Mouse (Mus musculus): ENCODE results near the gene Wnt9b. TPM values are rescaled to one million over a fixed set of nuclear protein-coding genes. Genes with fewer than 3 reads are reported as not detected.
A peak's percentile ranks its signal among the peaks of the same experiment; 100 is the strongest.

Wnt9b gene
- polyA plus RNA-seq, 1 experiment from 2014 or later, result not detected

DNA sequence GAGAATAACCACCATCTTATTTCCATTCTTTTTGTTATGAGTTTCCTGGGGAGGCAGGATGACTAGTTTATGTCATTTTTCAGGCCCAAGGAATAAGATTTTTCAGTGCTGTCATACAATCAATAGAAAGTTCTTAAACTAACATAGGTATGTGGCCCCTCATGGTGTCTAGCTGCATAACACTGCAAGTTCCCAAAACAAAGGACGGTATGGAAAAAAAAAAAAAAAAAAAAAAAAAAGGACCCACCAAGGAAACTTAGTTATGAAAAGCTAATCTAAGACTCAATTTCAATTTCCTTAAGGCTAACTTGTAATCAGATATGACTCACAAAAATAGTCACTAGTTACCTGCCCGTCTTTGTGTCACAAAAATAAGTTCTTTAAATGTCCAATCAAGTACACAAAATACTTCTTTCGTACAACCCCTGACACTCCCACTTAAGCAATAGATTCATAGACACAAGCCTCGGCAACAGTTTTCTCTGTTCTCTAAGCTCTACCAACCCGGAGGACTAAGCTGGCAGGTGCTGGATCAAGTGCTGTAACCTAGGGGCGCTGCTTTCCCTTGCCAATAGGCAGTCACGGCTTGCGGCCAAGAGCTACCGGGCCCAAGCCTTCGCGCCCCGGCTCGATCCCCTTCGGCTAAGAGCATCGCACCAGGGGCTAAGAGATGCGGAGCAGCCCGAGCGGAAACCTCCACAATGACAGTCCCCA lies 52.6 kb downstream of the Wnt9b start:
- 1% methylated on average over 18 of the region's 18 CpGs for WGBS
- Histone ChIP-seq H3K36me3 (no peaks in the 10 kb centered on the region), H3K27me3 (no peaks in the 10 kb centered on the region), H3K4me3 (peak overlapping the region; percentile 93), H3K27ac (replicated peaks) (peak overlapping the region; percentile 98), H3K9ac (peak overlapping the region; percentile 92), H3K9me3 (no peaks in the 10 kb centered on the region), H3K4me2 (peak overlapping the region; percentile 68), H3K4me1 (replicated peaks) (peaks cover 23% of the 10 kb centered on the region)
- no peak; the same call in 1 of the 2 replicates for ATAC-seq (ENCODE audit: low read depth)

DNA sequence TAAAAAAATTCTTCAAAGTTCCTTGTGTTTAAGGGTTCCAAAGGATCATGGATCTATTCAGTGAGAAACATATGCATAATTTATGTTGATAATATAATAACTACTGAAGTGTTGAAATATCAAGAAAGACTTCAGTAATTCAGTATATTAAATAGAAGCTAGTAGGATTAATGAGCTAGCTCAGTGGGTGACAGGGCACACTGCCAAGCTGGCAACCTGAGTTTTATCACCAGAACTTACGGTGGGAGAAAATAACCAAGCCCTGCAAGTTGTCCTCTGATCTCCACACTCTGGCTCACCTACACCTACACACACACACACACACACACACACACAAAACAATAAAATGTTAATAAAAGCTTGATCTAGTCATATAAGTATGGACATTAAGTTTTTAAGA lies 56.4 kb downstream of the Wnt9b start:
- no peak overlapping the region for H3K4me2 ChIP-seq
- no peaks in the 10 kb centered on the region for H3K27me3 ChIP-seq
- H3K9ac ChIP-seq, result no peak overlapping the region
- no peaks in the 10 kb centered on the region for H3K9me3 ChIP-seq
- no peak for ATAC-seq (ENCODE audit: low read depth)
- no peak overlapping the region for H3K4me3 ChIP-seq
- peaks cover 5% of the 10 kb centered on the region; the same call in 1 of the 2 replicates for H3K36me3 ChIP-seq
- H3K27ac ChIP-seq (replicated peaks), result no peak overlapping the region
- 58% methylated on average over 1 of the region's 1 CpGs for WGBS
- peaks cover 35% of the 10 kb centered on the region for H3K4me1 ChIP-seq (replicated peaks)

DNA sequence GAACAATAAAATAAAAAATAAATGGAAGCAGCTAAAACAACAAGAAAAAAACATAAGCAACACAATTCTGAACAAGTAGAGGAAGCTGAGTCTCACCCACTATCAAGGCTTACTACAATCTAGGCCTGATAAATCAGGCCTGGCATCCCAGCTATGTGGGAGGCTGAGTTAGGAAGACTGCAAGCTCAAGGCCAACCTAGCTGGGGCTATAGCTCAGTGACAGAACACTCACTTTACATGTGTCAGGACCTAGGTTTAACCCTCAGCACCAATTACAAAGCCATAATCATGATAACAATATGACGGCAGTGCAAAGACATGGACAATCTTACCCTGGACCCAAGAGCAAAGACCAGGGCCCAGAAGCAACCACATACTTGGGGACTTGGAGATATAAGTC lies 58.6 kb downstream of the Wnt9b start:
- Histone ChIP-seq H3K27me3 (no peaks in the 10 kb centered on the region), H3K4me2 (no peak overlapping the region), H3K9me3 (no peaks in the 10 kb centered on the region), H3K27ac (replicated peaks) (no peak overlapping the region), H3K36me3 (peaks cover 23% of the 10 kb centered on the region), H3K4me3 (no peak overlapping the region), H3K4me1 (replicated peaks) (peaks cover 26% of the 10 kb centered on the region), H3K9ac (no peak overlapping the region)
- WGBS, result 94% methylated on average over 1 of the region's 1 CpGs
- ATAC-seq (ENCODE audit: low read depth), result no peak

DNA sequence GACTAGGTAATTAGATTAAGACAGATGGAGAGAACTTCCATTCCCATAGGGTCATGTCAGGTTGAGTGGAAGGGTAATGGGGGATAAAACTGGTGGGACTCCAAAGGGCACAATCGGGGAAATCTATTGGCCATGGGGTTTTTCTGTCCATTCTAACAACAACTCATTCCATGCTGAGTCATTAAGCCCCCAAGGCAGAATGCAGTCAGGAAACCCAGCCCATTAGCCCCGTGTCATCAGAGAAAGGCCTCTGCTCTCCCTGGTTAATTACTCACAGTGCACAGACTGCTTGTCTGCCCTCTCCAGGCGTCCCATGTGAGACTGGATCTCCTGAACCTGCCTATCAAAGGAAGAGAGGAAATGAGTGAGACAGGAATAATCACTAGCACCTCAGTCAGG lies 60.6 kb downstream of the Wnt9b start:
- Histone ChIP-seq H3K4me2 (no peak overlapping the region), H3K4me1 (replicated peaks) (peaks cover 18% of the 10 kb centered on the region; the same call in 1 of the 2 replicates), H3K27ac (replicated peaks) (no peak overlapping the region), H3K27me3 (no peaks in the 10 kb centered on the region), H3K4me3 (no peak overlapping the region), H3K9ac (no peak overlapping the region), H3K9me3 (no peaks in the 10 kb centered on the region), H3K36me3 (peaks cover 43% of the 10 kb centered on the region)
- 15% methylated on average over 3 of the region's 3 CpGs for WGBS
- no peak for ATAC-seq (ENCODE audit: low read depth)

DNA sequence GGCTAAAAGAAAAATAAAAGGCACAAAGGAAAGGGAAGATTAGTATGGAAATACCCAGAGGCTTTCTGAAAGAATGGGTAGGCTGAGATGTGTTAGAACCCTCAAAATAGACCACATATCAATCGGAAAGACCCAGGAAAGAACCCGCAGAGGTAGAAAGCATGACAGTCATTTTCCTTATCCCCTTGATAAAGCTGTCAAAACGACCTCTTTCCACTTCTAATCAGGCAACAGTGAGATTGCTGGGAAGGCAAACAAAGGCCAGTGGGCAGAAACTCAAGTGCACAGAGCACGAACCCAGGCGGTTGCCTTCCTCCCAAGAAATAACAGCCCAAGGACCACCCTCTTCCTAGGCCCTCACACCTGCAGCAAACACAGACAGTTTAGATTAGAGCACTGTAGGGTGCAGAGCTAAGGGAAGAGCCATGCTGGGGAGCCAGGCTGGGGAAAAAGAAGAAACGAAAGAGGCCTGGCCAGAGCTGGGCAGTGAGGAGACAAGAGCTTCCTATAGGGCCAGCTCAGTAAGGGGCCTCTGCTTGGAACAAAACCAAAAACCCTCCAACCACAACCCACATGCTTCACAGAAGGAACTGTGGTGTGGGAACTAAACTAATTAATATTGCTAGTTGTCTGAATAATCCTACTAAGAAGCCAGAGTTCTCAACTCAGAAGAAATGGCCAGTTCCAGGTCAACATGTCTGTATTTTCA lies 61.2 kb downstream of the Wnt9b start:
- peaks cover 49% of the 10 kb centered on the region for H3K36me3 ChIP-seq
- no peak overlapping the region for H3K4me3 ChIP-seq
- H3K4me2 ChIP-seq, result no peak overlapping the region
- WGBS, result 73% methylated on average over 6 of the region's 6 CpGs
- no peak overlapping the region for H3K9ac ChIP-seq
- no peaks in the 10 kb centered on the region for H3K27me3 ChIP-seq
- H3K9me3 ChIP-seq, result no peaks in the 10 kb centered on the region
- no peak overlapping the region for H3K27ac ChIP-seq (replicated peaks)
- H3K4me1 ChIP-seq (replicated peaks), result peaks cover 18% of the 10 kb centered on the region; the same call in 1 of the 2 replicates
- no peak for ATAC-seq (ENCODE audit: low read depth)

DNA sequence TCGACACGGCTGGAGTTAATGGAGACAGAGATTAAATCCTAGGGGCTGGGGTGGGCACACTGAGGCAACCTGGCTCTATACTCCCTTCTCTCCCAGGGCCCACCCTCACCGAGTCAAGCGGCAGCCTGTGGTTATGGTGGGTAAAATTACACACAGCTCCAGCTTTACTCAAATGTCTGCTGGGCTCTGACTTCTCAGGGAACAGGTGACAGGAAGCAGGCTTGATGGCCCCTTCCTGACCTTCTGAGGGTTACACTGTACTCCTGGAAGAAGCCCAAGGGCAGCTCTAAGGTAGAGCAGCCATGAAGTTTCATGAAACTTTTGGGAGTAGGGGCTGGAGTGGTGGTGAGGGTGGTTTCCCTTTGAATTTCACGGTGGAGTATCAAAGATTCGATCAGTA lies 62.9 kb downstream of the Wnt9b start:
- Histone ChIP-seq H3K27me3 (no peaks in the 10 kb centered on the region), H3K27ac (replicated peaks) (no peak overlapping the region), H3K4me2 (no peak overlapping the region), H3K9me3 (no peaks in the 10 kb centered on the region), H3K36me3 (peaks cover 66% of the 10 kb centered on the region), H3K4me1 (replicated peaks) (peaks cover 15% of the 10 kb centered on the region; the same call in 1 of the 2 replicates), H3K9ac (no peak overlapping the region), H3K4me3 (no peak overlapping the region)
- WGBS, result 89% methylated on average over 6 of the region's 6 CpGs
- no peak for ATAC-seq (ENCODE audit: low read depth)

DNA sequence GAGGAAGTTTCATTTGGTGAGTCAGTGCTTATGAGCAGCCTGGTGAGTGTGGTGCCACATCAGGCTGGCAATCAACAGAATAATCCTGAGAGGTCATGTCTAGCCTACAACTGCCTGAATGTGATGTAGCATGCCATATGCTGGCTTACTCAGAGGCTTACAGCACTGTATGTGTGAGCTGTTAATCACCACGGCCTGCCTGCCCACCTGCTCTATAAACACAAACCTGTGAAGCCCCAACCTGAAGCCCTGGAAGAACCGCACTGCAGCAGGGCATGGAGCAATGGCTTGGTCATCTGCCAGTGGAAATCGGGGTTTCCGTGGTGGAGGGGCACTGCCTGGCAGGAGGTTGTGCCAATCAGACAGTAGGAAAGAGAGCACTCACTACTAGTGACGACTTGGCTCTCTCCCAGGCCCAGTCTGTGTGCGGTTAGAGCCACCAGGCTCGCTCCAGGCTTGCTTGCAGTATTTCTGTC lies 64.3 kb downstream of the Wnt9b start:
- Histone ChIP-seq H3K4me3 (no peak overlapping the region), H3K4me1 (replicated peaks) (peaks cover 13% of the 10 kb centered on the region; the same call in 1 of the 2 replicates), H3K4me2 (no peak overlapping the region), H3K9me3 (no peaks in the 10 kb centered on the region), H3K36me3 (peaks cover 80% of the 10 kb centered on the region), H3K9ac (no peak overlapping the region), H3K27me3 (no peaks in the 10 kb centered on the region), H3K27ac (replicated peaks) (no peak overlapping the region)
- ATAC-seq (ENCODE audit: low read depth), result no peak
- 94% methylated on average over 7 of the region's 7 CpGs for WGBS

DNA sequence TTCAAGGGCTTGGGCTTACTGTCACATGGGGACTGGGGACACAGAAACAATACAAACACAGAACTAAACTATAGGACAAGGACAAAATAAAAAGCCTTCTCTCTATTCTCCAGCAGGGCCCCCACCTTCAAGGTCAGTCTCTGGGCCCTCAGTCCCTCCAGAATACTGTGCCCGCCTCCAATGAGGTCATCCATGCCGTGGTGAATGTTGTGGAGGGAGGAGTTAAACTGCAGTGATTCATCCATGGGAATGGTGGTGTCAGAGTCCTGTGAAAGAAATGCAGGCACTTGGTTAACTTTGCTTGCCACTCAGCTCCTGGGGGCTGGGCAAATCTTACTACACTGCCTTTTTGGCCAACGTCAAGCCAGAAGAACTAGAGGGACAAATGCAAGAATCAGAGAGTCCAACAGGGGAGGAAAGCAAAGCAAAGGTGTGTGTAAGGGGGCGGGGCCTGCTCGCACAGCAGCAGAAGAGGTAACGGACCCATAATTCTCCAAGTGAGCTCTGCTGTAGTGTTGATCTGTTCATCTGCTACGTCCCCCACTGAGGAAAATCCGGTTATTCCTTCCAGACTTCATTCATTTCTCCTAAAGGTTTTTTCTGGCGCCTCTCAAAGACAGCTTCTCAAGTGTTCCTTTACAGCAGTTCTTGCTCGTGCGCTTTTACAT lies 65.8 kb downstream of the Wnt9b start:
- Histone ChIP-seq H3K27me3 (no peaks in the 10 kb centered on the region), H3K4me3 (no peak overlapping the region), H3K36me3 (peaks cover 93% of the 10 kb centered on the region), H3K4me1 (replicated peaks) (peaks cover under 1% of the 10 kb centered on the region; the same call in 1 of the 2 replicates), H3K27ac (replicated peaks) (no peak overlapping the region), H3K4me2 (no peak overlapping the region), H3K9ac (no peak overlapping the region), H3K9me3 (no peaks in the 10 kb centered on the region)
- no peak for ATAC-seq (ENCODE audit: low read depth)
- WGBS, result 86% methylated on average over 11 of the region's 11 CpGs

Other genes starting within 250 kb of the Wnt9b start
- not detected in 2 replicates for gene Lrrc37a, start 245.2 kb downstream of the Wnt9b start, polyA plus RNA-seq (2015; fragmentation: Nextera tagmentation; extraction: Ambion mirVana)
- not detected in 2 replicates for gene Gm884, start 128.7 kb downstream of the Wnt9b start, polyA plus RNA-seq (2015; fragmentation: Nextera tagmentation; extraction: Ambion mirVana)
- gene Lyzl6, start 110.9 kb downstream of the Wnt9b start, polyA plus RNA-seq (2015; fragmentation: Nextera tagmentation; extraction: Ambion mirVana), result not detected in 2 replicates
- gene Rprml, start 100.3 kb downstream of the Wnt9b start, polyA plus RNA-seq (2015; fragmentation: Nextera tagmentation; extraction: Ambion mirVana), result not detected in 2 replicates
- gene Gosr2, start 51.9 kb downstream of the Wnt9b start, polyA plus RNA-seq (2015; fragmentation: Nextera tagmentation; extraction: Ambion mirVana), result 80.6 and 82.1 TPM in 2 replicates
- gene Wnt3, start 24.3 kb upstream of the Wnt9b start, polyA plus RNA-seq (2015; fragmentation: Nextera tagmentation; extraction: Ambion mirVana), result 8.1 and 9.2 TPM in 2 replicates
- 123 and 127 TPM in 2 replicates for gene Nsf, start 204.2 kb upstream of the Wnt9b start, polyA plus RNA-seq (2015; fragmentation: Nextera tagmentation; extraction: Ambion mirVana)
- gene Arf2, start 216.9 kb upstream of the Wnt9b start, polyA plus RNA-seq (2015; fragmentation: Nextera tagmentation; extraction: Ambion mirVana), result 152 and 157 TPM in 2 replicates

All from neural tube, embryonic 13.5 days (tissue).